Mouse (Mus musculus) stomach, embryonic 16.5 days (tissue): Measurements from ENCODE around the gene Ebi3. TPM values are rescaled to one million over a fixed set of nuclear protein-coding genes. Genes with fewer than 3 reads are reported as not detected.

ENCODE experiments used
- ATAC-seq: fragments of 200-750 bp; cut with Nextera tagmentation; 2 replicates; pipeline ENCODE4 v1.8.0; 2017; ENCODE audit warnings: moderate number of reproducible peaks, moderate TSS enrichment; ENCODE audit not compliant: insufficient read depth, low FRiP score
- H3K27ac ChIP-seq: fragments of 300-500 bp; sonication (generic); 2 replicates; pipeline ENCODE4 v1.5.1; 2014; ENCODE audit warnings: low read length
- H3K27me3 ChIP-seq: fragments of 300-500 bp; sonication (generic); 2 replicates; pipeline ENCODE4 v1.6.1; 2014; ENCODE audit warnings: low read length, control low read depth, mixed read lengths; ENCODE audit not compliant: control insufficient read depth, insufficient read depth
- H3K36me3 ChIP-seq: fragments of 300-500 bp; sonication (generic); 2 replicates; pipeline ENCODE4 v1.6.1; 2014; ENCODE audit warnings: low read length; ENCODE audit not compliant: control insufficient read depth, insufficient read depth
- H3K4me1 ChIP-seq: fragments of 300-500 bp; sonication (generic); 2 replicates; pipeline ENCODE4 v1.6.1; 2014; ENCODE audit warnings: low read length, control low read depth, mixed read lengths; ENCODE audit not compliant: control insufficient read depth, insufficient read depth
- H3K4me2 ChIP-seq: fragments of 300-500 bp; sonication (generic); 2 replicates; pipeline ENCODE4 v1.6.1; 2014; ENCODE audit warnings: low read depth, low read length, mixed read lengths
- H3K4me3 ChIP-seq: fragments of 300-500 bp; sonication (generic); replicated peaks from 2 replicates; pipeline ENCODE4 v1.5.1; 2014; ENCODE audit warnings: mild to moderate bottlenecking, low read length
- H3K9ac ChIP-seq: fragments of 300-500 bp; sonication (generic); 2 replicates; pipeline ENCODE4 v1.6.1; 2014; ENCODE audit warnings: low read length
- H3K9me3 ChIP-seq: fragments of 300-500 bp; sonication (generic); replicated peaks from 2 replicates; pipeline ENCODE4 v1.6.1; 2016; ENCODE audit warnings: low read length, control low read depth; ENCODE audit not compliant: control insufficient read depth
- WGBS: fragments of 180-500 bp; shearing (Covaris S2); extraction: QIAGEN DNeasy Blood & Tissue Kit; methylation state at CpG from one replicate; pipeline ENCODE4 v1.1.7; 2014; 5-methylcytosine and 5-hydroxymethylcytosine counted together
- polyA plus RNA-seq: library from polyadenylated mRNA; unstranded; fragments of >200 nt; fragmentation: Nextera tagmentation; extraction: Ambion mirVana; gene quantifications from 2 replicates; pipeline ENCODE4 v1.2.1, GENCODE M21; 2015

The Ebi3 gene
- polyA plus RNA-seq, 1 experiment from 2014 or later, result 4.7 TPM

GRCm38 (mm10) chr17:55976255-55976862, 23.9 kb downstream of the Ebi3 start:
- H3K9me3 ChIP-seq, result no peaks in the 10 kb centered on the region
- no peak overlapping the region for H3K27ac ChIP-seq
- 0 out of 2 replicates have a peak, but pooled peaks cover 3% of the 10 kb centered on the region for H3K4me1 ChIP-seq
- no peak overlapping the region; the same call in 1 of the 2 replicates for H3K9ac ChIP-seq
- ATAC-seq, result peak; percentile 68
- H3K27me3 ChIP-seq, result peaks cover under 1% of the 10 kb centered on the region; the same call in 1 of the 2 replicates
- WGBS, result 14% methylated on average over 13 of the region's 13 CpGs
- H3K4me3 ChIP-seq, result no peak overlapping the region
- H3K4me2 ChIP-seq, result peak overlapping the region; percentile 30; the same call in 1 of the 2 replicates
- no peaks in the 10 kb centered on the region for H3K36me3 ChIP-seq

GRCm38 (mm10) chr17:55977301-55977700, 24.9 kb downstream of the Ebi3 start:
- Histone ChIP-seq H3K9ac (no peak overlapping the region), H3K4me2 (no peak overlapping the region), H3K4me1 (0 out of 2 replicates have a peak, but pooled peaks cover 3% of the 10 kb centered on the region), H3K36me3 (no peaks in the 10 kb centered on the region), H3K27ac (no peak overlapping the region), H3K27me3 (no peaks in the 10 kb centered on the region), H3K9me3 (no peaks in the 10 kb centered on the region), H3K4me3 (no peak overlapping the region)
- ATAC-seq, result no peak
- WGBS, result 27% methylated on average over 3 of the region's 3 CpGs

DNA sequence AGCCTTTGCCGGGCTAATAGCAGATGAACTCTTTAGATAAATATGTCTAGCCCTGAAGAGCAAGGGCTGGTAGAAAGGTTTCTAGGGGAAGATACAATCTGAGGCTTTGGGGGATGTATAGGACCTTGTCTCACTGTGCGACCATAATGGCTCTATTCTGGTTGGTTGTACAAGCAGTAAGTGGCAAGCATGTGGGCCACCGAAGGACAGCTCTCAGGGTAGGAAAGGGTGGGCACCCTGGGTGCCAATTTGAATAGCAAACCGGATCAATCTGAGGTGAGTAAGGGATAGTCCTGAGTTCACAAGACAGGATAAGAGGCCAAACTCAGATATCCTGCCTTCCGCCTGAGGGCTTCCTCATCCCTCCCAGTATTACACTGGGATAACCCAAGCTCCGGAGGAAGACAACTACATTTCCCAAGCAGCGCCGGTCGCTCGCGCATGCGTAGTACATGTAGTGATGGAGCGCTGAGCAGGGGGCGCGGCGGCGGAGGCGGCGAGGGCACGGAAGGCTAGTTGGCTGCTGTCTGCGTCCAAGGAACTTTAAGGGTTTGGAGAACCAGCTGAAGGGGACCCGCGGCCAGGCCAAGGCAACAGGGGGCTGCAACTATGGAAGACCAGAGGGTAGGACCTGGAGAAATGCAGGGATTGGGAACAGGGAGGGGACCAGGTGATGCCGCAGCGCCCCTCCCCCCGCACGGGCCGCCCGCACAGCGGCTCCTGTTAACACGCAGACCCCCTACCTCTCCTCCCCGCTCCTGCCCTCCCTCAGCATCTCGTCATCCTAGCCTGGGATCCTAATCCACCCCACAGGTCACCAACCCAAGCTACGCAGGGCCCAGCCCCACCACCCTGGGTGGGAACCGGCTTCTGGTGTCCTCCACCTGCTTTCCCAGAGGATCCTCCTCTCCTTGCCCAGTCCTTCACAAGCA, 33.9 kb downstream of the Ebi3 start, which contains the start of gene Fsd1:
Gene Fsd1 (plus strand): TSS at position 480 of the 932 bp plus-strand sequence.
- 7% methylated on average over 35 of the region's 35 CpGs for WGBS
- Histone ChIP-seq H3K4me3 (peak within 1 kb of the TSS; percentile 51), H3K4me1 (0 out of 2 replicates have a peak, but pooled peaks cover 7% of the 10 kb centered on the region), H3K9ac (peak within 1 kb of the TSS; percentile 46), H3K36me3 (no peaks in the 10 kb centered on the region), H3K4me2 (peak within 1 kb of the TSS; percentile 64), H3K27me3 (no peaks in the 10 kb centered on the region), H3K9me3 (no peaks in the 10 kb centered on the region), H3K27ac (no peak within 1 kb of the TSS)
- ATAC-seq, result peak; percentile 22

GRCm38 (mm10) chr17:55990278-55990898, 37.9 kb downstream of the Ebi3 start:
- H3K27me3 ChIP-seq, result no peaks in the 10 kb centered on the region
- no peaks in the 10 kb centered on the region for H3K36me3 ChIP-seq
- 0 out of 2 replicates have a peak, but pooled peaks cover 7% of the 10 kb centered on the region for H3K4me1 ChIP-seq
- no peak overlapping the region for H3K27ac ChIP-seq
- H3K4me2 ChIP-seq, result no peak overlapping the region
- ATAC-seq, result peak; percentile 15; the same call in 1 of the 2 replicates
- no peak overlapping the region for H3K9ac ChIP-seq
- H3K9me3 ChIP-seq, result no peaks in the 10 kb centered on the region
- 82% methylated on average over 8 of the region's 8 CpGs for WGBS
- no peak overlapping the region for H3K4me3 ChIP-seq

DNA sequence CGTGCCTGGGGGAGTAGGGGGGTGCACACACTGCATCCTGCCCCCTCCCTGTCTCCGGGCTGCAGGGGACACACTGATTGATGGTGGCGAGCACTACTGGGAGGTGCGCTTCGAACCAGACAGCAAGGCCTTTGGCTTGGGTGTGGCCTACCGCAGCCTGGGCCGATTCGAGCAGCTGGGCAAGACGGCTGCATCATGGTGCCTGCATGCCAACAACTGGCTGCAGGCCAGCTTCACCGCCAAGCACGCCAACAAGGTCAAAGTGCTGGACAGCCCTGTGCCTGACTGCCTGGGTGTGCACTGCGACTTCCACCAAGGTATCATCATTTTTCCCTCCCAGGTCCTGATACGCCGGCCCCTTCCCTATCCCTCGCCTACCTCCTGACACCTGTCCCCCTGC, 43.6 kb downstream of the Ebi3 start:
- no peak overlapping the region for H3K9ac ChIP-seq
- WGBS, result 77% methylated on average over 15 of the region's 15 CpGs

GRCm38 (mm10) chr17:55999794-56000499, 47.5 kb downstream of the Ebi3 start:
- Histone ChIP-seq H3K27ac (no peak overlapping the region), H3K36me3 (no peaks in the 10 kb centered on the region; the same call in 1 of the 2 replicates), H3K4me2 (0 out of 2 replicates have a peak overlapping the region, but pooled peaks have one; percentile 7), H3K27me3 (no peaks in the 10 kb centered on the region; the same call in 1 of the 2 replicates), H3K4me3 (no peak overlapping the region), H3K9me3 (no peaks in the 10 kb centered on the region), H3K9ac (no peak overlapping the region), H3K4me1 (no peaks in the 10 kb centered on the region)
- 15% methylated on average over 30 of the region's 30 CpGs for WGBS
- ATAC-seq, result no peak

More for the DNA sequence above, 43.6 kb downstream of the Ebi3 start:
- Histone ChIP-seq H3K4me2 (no peak overlapping the region), H3K4me3 (no peak overlapping the region), H3K9me3 (no peaks in the 10 kb centered on the region), H3K27ac (no peak overlapping the region), H3K4me1 (no peaks in the 10 kb centered on the region), H3K36me3 (no peaks in the 10 kb centered on the region), H3K27me3 (no peaks in the 10 kb centered on the region; the same call in 1 of the 2 replicates)
- no peak for ATAC-seq

DNA sequence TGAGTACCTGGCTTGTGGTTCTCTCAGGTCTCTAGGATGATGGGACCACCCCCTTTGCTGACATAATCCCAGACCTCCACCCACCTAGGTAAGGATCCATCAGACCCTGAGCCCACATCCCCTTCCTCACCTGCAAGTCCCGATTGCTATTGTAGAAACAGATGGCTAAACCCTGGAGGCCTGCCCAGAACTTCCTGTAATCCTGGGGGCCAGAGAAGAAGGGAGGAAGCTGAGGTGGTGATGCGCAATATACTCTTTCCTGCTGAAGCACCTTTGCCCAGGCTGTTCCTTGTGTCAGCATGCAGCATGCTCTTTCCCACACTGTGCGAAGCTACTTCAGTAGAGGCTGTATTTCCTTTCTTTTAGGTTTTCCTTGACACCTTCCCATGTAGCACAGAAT, 50.6 kb downstream of the Ebi3 start:
- WGBS, result 71% methylated on average over 3 of the region's 3 CpGs
- Histone ChIP-seq H3K4me1 (peaks cover 7% of the 10 kb centered on the region), H3K9me3 (no peaks in the 10 kb centered on the region), H3K27ac (no peak overlapping the region), H3K9ac (no peak overlapping the region), H3K36me3 (no peaks in the 10 kb centered on the region; the same call in 1 of the 2 replicates), H3K27me3 (no peaks in the 10 kb centered on the region; the same call in 1 of the 2 replicates), H3K4me3 (no peak overlapping the region), H3K4me2 (no peak overlapping the region)
- no peak for ATAC-seq

GRCm38 (mm10) chr17:56005415-56006061, 53.1 kb downstream of the Ebi3 start, which contains the start of the genes Stap2 and Mpnd:
Gene Stap2 (minus strand): TSS chr17:56005584.
Gene Mpnd (plus strand): TSS chr17:56005711.
- peak within 1 kb of the TSS; percentile 52 for H3K4me2 ChIP-seq
- no peaks in the 10 kb centered on the region; the same call in 1 of the 2 replicates for H3K36me3 ChIP-seq
- H3K4me3 ChIP-seq, result peak within 1 kb of the TSS; percentile 39
- peaks cover 17% of the 10 kb centered on the region for H3K4me1 ChIP-seq
- no peaks in the 10 kb centered on the region for H3K27me3 ChIP-seq
- no peaks in the 10 kb centered on the region for H3K9me3 ChIP-seq
- H3K27ac ChIP-seq, result peak within 1 kb of the TSS; percentile 53
- ATAC-seq, result no peak
- H3K9ac ChIP-seq, result peak within 1 kb of the TSS; percentile 64
- 22% methylated on average over 13 of the region's 13 CpGs for WGBS
